Mouse (Mus musculus) cerebellum, adult 11-12 months (tissue): Measurements from ENCODE around the gene Atpif1.
"Not testable (repeated sequence)": the region's sequence is repeated elsewhere in the genome, so short reads cannot be mapped to it uniquely, and the experiment has no call there.

ENCODE experiments used
- DNase-seq: peaks from one replicate; pipeline ENCODE4 v3.0.0; 2022

Atpif1 gene

GRCm38 (mm10) chr4:132532981-132533916 lies at the start of gene Atpif1:
Gene Atpif1, minus strand, starts transcription at chr4:132533659.
- peak; percentile 88 for DNase-seq

- no peak for DNase-seq
Measured at GRCm38 (mm10) chr4:132574809-132575347, 41.4 kb upstream of the Atpif1 start.

- DNase-seq: no peak
Measured at GRCm38 (mm10) chr4:132573327-132573726, 39.9 kb upstream of the Atpif1 start.

- no peak for DNase-seq
Measured at GRCm38 (mm10) chr4:132571190-132571589, 37.7 kb upstream of the Atpif1 start.

- DNase-seq: no peak
Measured at GRCm38 (mm10) chr4:132569115-132569514, 35.7 kb upstream of the Atpif1 start.

- no peak for DNase-seq
Measured at GRCm38 (mm10) chr4:132567361-132567779, 33.9 kb upstream of the Atpif1 start.

- no peak for DNase-seq
Measured at GRCm38 (mm10) chr4:132565089-132565747, 31.8 kb upstream of the Atpif1 start.

GRCm38 (mm10) chr4:132563965-132564364 lies 30.5 kb upstream of the Atpif1 start, which contains the start of gene Ptafr:
Gene Ptafr, plus strand, starts transcription at chr4:132564067.
- DNase-seq: no peak

- no peak for DNase-seq
Measured at GRCm38 (mm10) chr4:132563261-132563660, 29.8 kb upstream of the Atpif1 start.

- not testable (repeated sequence) for DNase-seq
Measured at GRCm38 (mm10) chr4:132555550-132555949, 22.1 kb upstream of the Atpif1 start.

- no peak for DNase-seq
Measured at GRCm38 (mm10) chr4:132554653-132555052, 21.2 kb upstream of the Atpif1 start.

GRCm38 (mm10) chr4:132554221-132554620 lies 20.8 kb upstream of the Atpif1 start:
- no peak for DNase-seq

- no peak for DNase-seq
Measured at GRCm38 (mm10) chr4:132545851-132546250, 12.4 kb upstream of the Atpif1 start.

- no peak for DNase-seq
Measured at GRCm38 (mm10) chr4:132542724-132543123, 9.3 kb upstream of the Atpif1 start.

- no peak for DNase-seq
Measured at GRCm38 (mm10) chr4:132541413-132541812, 8.0 kb upstream of the Atpif1 start.

GRCm38 (mm10) chr4:132539481-132539880 lies 6.0 kb upstream of the Atpif1 start:
- no peak for DNase-seq

GRCm38 (mm10) chr4:132535406-132536121 lies 2.1 kb upstream of the Atpif1 start, which contains the start of gene Dnajc8:
Gene Dnajc8, plus strand, starts transcription at chr4:132535550.
- peak; percentile 91 for DNase-seq

GRCm38 (mm10) chr4:132532496-132532895 lies 963 bp downstream of the Atpif1 start:
- no peak for DNase-seq

- DNase-seq: no peak
Measured at GRCm38 (mm10) chr4:132530033-132530804, 3.2 kb downstream of the Atpif1 start.

GRCm38 (mm10) chr4:132529344-132529743 lies 4.1 kb downstream of the Atpif1 start:
- no peak for DNase-seq

GRCm38 (mm10) chr4:132527917-132528522 lies 5.4 kb downstream of the Atpif1 start:
- no peak for DNase-seq

- DNase-seq: no peak
Measured at GRCm38 (mm10) chr4:132526678-132527077, 6.8 kb downstream of the Atpif1 start.
